Mouse (Mus musculus) forebrain, embryonic 16.5 days (tissue): ENCODE measurements around the gene Snrpg. TPM values are rescaled to one million over a fixed set of nuclear protein-coding genes. Genes with fewer than 3 reads are reported as not detected.

Source experiments
- ATAC-seq: fragments of 200-750 bp; cut with Nextera tagmentation; 2 replicates; pipeline ENCODE4 v1.8.0; 2017; ENCODE audit warnings: mild to moderate bottlenecking, moderate library complexity
- H3K27ac ChIP-seq: fragments of 300-500 bp; sonication (generic); 2 replicates; pipeline ENCODE4 v1.5.1; 2014; ENCODE audit warnings: low read length, control low read depth
- H3K27me3 ChIP-seq: fragments of 300-500 bp; sonication (generic); replicated peaks from 2 replicates; pipeline ENCODE4 v1.6.1; 2014; ENCODE audit warnings: low read length; ENCODE audit not compliant: control insufficient read depth, insufficient read depth
- H3K36me3 ChIP-seq: fragments of 300-500 bp; sonication (generic); 2 replicates; pipeline ENCODE4 v1.6.1; 2014; ENCODE audit not compliant: control insufficient read depth, insufficient read depth
- H3K4me1 ChIP-seq: fragments of 300-500 bp; sonication (generic); replicated peaks from 2 replicates; pipeline ENCODE4 v1.6.1; 2014; ENCODE audit warnings: low read length; ENCODE audit not compliant: control insufficient read depth, insufficient read depth
- H3K4me2 ChIP-seq: fragments of 300-500 bp; sonication (generic); 2 replicates; pipeline ENCODE4 v1.6.1; 2014; ENCODE audit warnings: mild to moderate bottlenecking, low read length, control low read depth
- H3K4me3 ChIP-seq: fragments of 300-500 bp; sonication (generic); replicated peaks from 2 replicates; pipeline ENCODE4 v1.5.1; 2014; ENCODE audit warnings: mild to moderate bottlenecking, low read length, control low read depth
- H3K9ac ChIP-seq: fragments of 300-500 bp; sonication (generic); replicated peaks from 2 replicates; pipeline ENCODE4 v1.6.1; 2014; ENCODE audit warnings: low read depth, low read length, control low read depth
- H3K9me3 ChIP-seq: fragments of 300-500 bp; sonication (generic); 2 replicates; pipeline ENCODE4 v1.6.1; 2016; ENCODE audit warnings: low read length; ENCODE audit not compliant: control insufficient read depth
- WGBS: fragments of 180-500 bp; shearing (Covaris S2); extraction: QIAGEN DNeasy Blood & Tissue Kit; methylation state at CpG from one replicate; pipeline ENCODE4 v1.1.7; 2014; 5-methylcytosine and 5-hydroxymethylcytosine counted together
- polyA plus RNA-seq: library from polyadenylated mRNA; unstranded; fragments of >200 nt; fragmentation: Nextera tagmentation; extraction: Ambion mirVana; gene quantifications from 2 replicates; pipeline ENCODE4 v1.2.1, GENCODE M21; 2015

The Snrpg gene
- polyA plus RNA-seq, 1 experiment from 2014 or later, result 420 TPM

GRCm38 (mm10) chr6:86393187-86393586 lies 22.1 kb downstream of the Snrpg start:
- Histone ChIP-seq H3K4me1 (peaks cover 24% of the 10 kb centered on the region), H3K9ac (no peak overlapping the region), H3K27me3 (no peaks in the 10 kb centered on the region), H3K27ac (no peak overlapping the region), H3K4me2 (no peak overlapping the region), H3K36me3 (peaks cover 36% of the 10 kb centered on the region), H3K9me3 (no peaks in the 10 kb centered on the region), H3K4me3 (no peak overlapping the region)
- WGBS, result 89% methylated on average over 1 of the region's 1 CpGs
- no peak for ATAC-seq

- Histone ChIP-seq H3K9me3 (no peaks in the 10 kb centered on the region), H3K4me3 (no peak overlapping the region), H3K27ac (no peak overlapping the region), H3K36me3 (peaks cover 26% of the 10 kb centered on the region), H3K27me3 (no peaks in the 10 kb centered on the region), H3K4me1 (peaks cover 24% of the 10 kb centered on the region), H3K9ac (no peak overlapping the region), H3K4me2 (no peak overlapping the region)
- no peak for ATAC-seq
- 90% methylated on average over 17 of the region's 17 CpGs for WGBS
Observed at GRCm38 (mm10) chr6:86394078-86394720, 23.1 kb downstream of the Snrpg start.

GRCm38 (mm10) chr6:86395021-86395420 lies 23.9 kb downstream of the Snrpg start:
- no peak for ATAC-seq
- Histone ChIP-seq H3K36me3 (peaks cover 19% of the 10 kb centered on the region), H3K4me2 (peak overlapping the region; percentile 64), H3K4me1 (peaks cover 24% of the 10 kb centered on the region), H3K27me3 (no peaks in the 10 kb centered on the region), H3K9me3 (no peaks in the 10 kb centered on the region), H3K4me3 (peak overlapping the region; percentile 92), H3K27ac (no peak overlapping the region), H3K9ac (no peak overlapping the region)
- WGBS, result 81% methylated on average over 9 of the region's 9 CpGs

GRCm38 (mm10) chr6:86395969-86396368 lies 24.9 kb downstream of the Snrpg start:
- peaks cover 12% of the 10 kb centered on the region for H3K36me3 ChIP-seq
- H3K4me1 ChIP-seq, result peaks cover 28% of the 10 kb centered on the region
- 18% methylated on average over 10 of the region's 10 CpGs for WGBS
- H3K9ac ChIP-seq, result peak overlapping the region; percentile 99
- no peaks in the 10 kb centered on the region for H3K27me3 ChIP-seq
- ATAC-seq, result no peak
- H3K9me3 ChIP-seq, result no peaks in the 10 kb centered on the region
- H3K4me3 ChIP-seq, result peak overlapping the region; percentile 92
- peak overlapping the region; percentile 64 for H3K4me2 ChIP-seq
- peak overlapping the region; percentile 91 for H3K27ac ChIP-seq

- peak; percentile 96 for ATAC-seq
- peak within 1 kb of the TSS; percentile 91 for H3K27ac ChIP-seq
- peaks cover 29% of the 10 kb centered on the region for H3K4me1 ChIP-seq
- no peaks in the 10 kb centered on the region for H3K9me3 ChIP-seq
- 0% methylated on average over 51 of the region's 51 CpGs for WGBS
- H3K4me3 ChIP-seq, result peak within 1 kb of the TSS; percentile 92
- no peaks in the 10 kb centered on the region for H3K27me3 ChIP-seq
- peaks cover 4% of the 10 kb centered on the region for H3K36me3 ChIP-seq
- peak within 1 kb of the TSS; percentile 99 for H3K9ac ChIP-seq
- H3K4me2 ChIP-seq, result peak within 1 kb of the TSS; percentile 64
Observed at GRCm38 (mm10) chr6:86396581-86397256, 25.6 kb downstream of the Snrpg start, which contains the start of gene Pcyox1. Pcyox1 (minus strand) TSS chr6:86397154.

GRCm38 (mm10) chr6:86397257-86397980 lies 26.3 kb downstream of the Snrpg start:
- Histone ChIP-seq H3K4me2 (peak overlapping the region; percentile 64), H3K36me3 (no peaks in the 10 kb centered on the region), H3K4me3 (peak overlapping the region; percentile 92), H3K4me1 (peaks cover 29% of the 10 kb centered on the region), H3K27ac (peak overlapping the region; percentile 91), H3K9ac (peak overlapping the region; percentile 99), H3K27me3 (no peaks in the 10 kb centered on the region), H3K9me3 (no peaks in the 10 kb centered on the region)
- WGBS, result 5% methylated on average over 14 of the region's 14 CpGs
- ATAC-seq, result no peak; the same call in 1 of the 2 replicates

GRCm38 (mm10) chr6:86398986-86399385 lies 27.9 kb downstream of the Snrpg start:
- ATAC-seq, result no peak
- Histone ChIP-seq H3K4me2 (no peak overlapping the region), H3K27me3 (no peaks in the 10 kb centered on the region), H3K36me3 (no peaks in the 10 kb centered on the region), H3K4me1 (peaks cover 29% of the 10 kb centered on the region), H3K4me3 (no peak overlapping the region), H3K9me3 (no peaks in the 10 kb centered on the region), H3K9ac (no peak overlapping the region), H3K27ac (no peak overlapping the region)
- 74% methylated on average over 2 of the region's 2 CpGs for WGBS

- H3K9ac ChIP-seq, result no peak overlapping the region
Observed at GRCm38 (mm10) chr6:86399995-86400394, 28.9 kb downstream of the Snrpg start.

GRCm38 (mm10) chr6:86400972-86401371 lies 29.9 kb downstream of the Snrpg start:
- H3K9ac ChIP-seq, result no peak overlapping the region
- peak overlapping the region; percentile 37 for H3K4me2 ChIP-seq
- no peaks in the 10 kb centered on the region for H3K36me3 ChIP-seq
- no peaks in the 10 kb centered on the region for H3K27me3 ChIP-seq
- ATAC-seq, result no peak
- no peaks in the 10 kb centered on the region for H3K9me3 ChIP-seq
- peaks cover 11% of the 10 kb centered on the region for H3K4me1 ChIP-seq
- H3K27ac ChIP-seq, result no peak overlapping the region
- H3K4me3 ChIP-seq, result peak overlapping the region; percentile 13; the same call in 1 of the 2 replicates
- WGBS, result 7% methylated on average over 9 of the region's 9 CpGs

More at GRCm38 (mm10) chr6:86399995-86400394, 28.9 kb downstream of the Snrpg start:
- ATAC-seq, result no peak
- H3K4me1 ChIP-seq, result peaks cover 21% of the 10 kb centered on the region
- H3K4me3 ChIP-seq, result no peak overlapping the region
- H3K36me3 ChIP-seq, result no peaks in the 10 kb centered on the region
- no peak overlapping the region for H3K27ac ChIP-seq
- no peaks in the 10 kb centered on the region for H3K27me3 ChIP-seq
- H3K9me3 ChIP-seq, result no peaks in the 10 kb centered on the region
- 87% methylated on average over 2 of the region's 2 CpGs for WGBS
- no peak overlapping the region for H3K4me2 ChIP-seq
